Mouse (Mus musculus) lung, embryonic 15.5 days (tissue): Measurements from ENCODE around the gene Gzmk. TPM values are rescaled to one million over a fixed set of nuclear protein-coding genes. Genes with fewer than 3 reads are reported as not detected.

Experiments
- ATAC-seq: fragments of 200-750 bp; cut with Nextera tagmentation; 2 replicates; pipeline ENCODE4 v1.8.0; 2017; ENCODE audit warnings: moderate number of reproducible peaks, borderline replicate concordance; ENCODE audit not compliant: low FRiP score, low TSS enrichment; ENCODE audit errors: extremely low read depth
- H3K27ac ChIP-seq: fragments of 300-500 bp; sonication (generic); 2 replicates; pipeline ENCODE4 v1.5.1; 2015; ENCODE audit warnings: moderate library complexity, mild to moderate bottlenecking, inconsistent platforms
- H3K27me3 ChIP-seq: fragments of 300-500 bp; sonication (generic); 2 replicates; pipeline ENCODE4 v1.6.1; 2015; ENCODE audit warnings: inconsistent platforms
- H3K36me3 ChIP-seq: fragments of 300-500 bp; sonication (generic); 2 replicates; pipeline ENCODE4 v1.6.1; 2015; ENCODE audit warnings: inconsistent platforms
- H3K4me1 ChIP-seq: fragments of 300-500 bp; sonication (generic); 2 replicates; pipeline ENCODE4 v1.6.1; 2015; ENCODE audit warnings: inconsistent platforms
- H3K4me2 ChIP-seq: fragments of 300-500 bp; sonication (generic); 2 replicates; pipeline ENCODE4 v1.6.1; 2015; ENCODE audit warnings: inconsistent platforms, mild to moderate bottlenecking, moderate library complexity
- H3K4me3 ChIP-seq: fragments of 300-500 bp; sonication (generic); 2 replicates; pipeline ENCODE4 v1.5.1; 2015; ENCODE audit warnings: mild to moderate bottlenecking, inconsistent platforms
- H3K9ac ChIP-seq: fragments of 300-500 bp; sonication (generic); 2 replicates; pipeline ENCODE4 v1.6.1; 2015; ENCODE audit warnings: inconsistent platforms
- H3K9me3 ChIP-seq: fragments of 300-500 bp; sonication (generic); 2 replicates; pipeline ENCODE4 v1.6.1; 2016; ENCODE audit warnings: inconsistent platforms
- whole genome bisulfite sequencing: fragments of 180-500 bp; shearing (Covaris S2); methylation state at CpG from one replicate; pipeline ENCODE4 v1.1.7; 2015; 5-methylcytosine and 5-hydroxymethylcytosine counted together
- polyA plus RNA-seq: library from polyadenylated mRNA; unstranded; fragments of >200 nt; fragmentation: Nextera tagmentation; extraction: Ambion mirVana; gene quantifications from 2 replicates; pipeline ENCODE4 v1.2.1, GENCODE M21; 2015

Gene Gzmk
- polyA plus RNA-seq, 1 experiment from 2014 or later: not detected

- Histone ChIP-seq H3K9ac (no peak overlapping the region), H3K27me3 (no peaks in the 10 kb centered on the region), H3K36me3 (no peaks in the 10 kb centered on the region), H3K4me3 (no peak overlapping the region), H3K4me2 (no peak overlapping the region), H3K9me3 (no peaks in the 10 kb centered on the region), H3K27ac (no peak overlapping the region), H3K4me1 (no peaks in the 10 kb centered on the region)
- ATAC-seq: no peak
- 47% methylated on average over 6 of the region's 6 CpGs for WGBS
Observed at GRCm38 (mm10) chr13:113242129-113242528, 16.4 kb upstream of the Gzmk start.

GRCm38 (mm10) chr13:113227666-113228463 lies 2.2 kb upstream of the Gzmk start:
- WGBS: 78% methylated on average over 17 of the region's 17 CpGs
- H3K27ac ChIP-seq: no peak overlapping the region

GRCm38 (mm10) chr13:113227076-113227475 lies 1.4 kb upstream of the Gzmk start:
- Histone ChIP-seq H3K4me3 (no peak overlapping the region), H3K36me3 (no peaks in the 10 kb centered on the region), H3K9ac (no peak overlapping the region), H3K4me1 (peaks cover 25% of the 10 kb centered on the region), H3K4me2 (no peak overlapping the region), H3K27me3 (no peaks in the 10 kb centered on the region), H3K27ac (no peak overlapping the region), H3K9me3 (no peaks in the 10 kb centered on the region)
- ATAC-seq: peak; percentile 73; the same call in 1 of the 2 replicates
- 12% methylated on average over 4 of the region's 4 CpGs for WGBS

More at GRCm38 (mm10) chr13:113227666-113228463, 2.2 kb upstream of the Gzmk start:
- Histone ChIP-seq H3K4me3 (no peak overlapping the region), H3K4me1 (peaks cover 19% of the 10 kb centered on the region), H3K27me3 (no peaks in the 10 kb centered on the region), H3K9ac (no peak overlapping the region), H3K4me2 (no peak overlapping the region), H3K9me3 (no peaks in the 10 kb centered on the region), H3K36me3 (no peaks in the 10 kb centered on the region)
- ATAC-seq: no peak

- Histone ChIP-seq H3K4me2 (peak overlapping the region; percentile 44), H3K9me3 (no peaks in the 10 kb centered on the region), H3K4me1 (peaks cover 25% of the 10 kb centered on the region), H3K36me3 (no peaks in the 10 kb centered on the region), H3K27ac (peak overlapping the region; percentile 61), H3K9ac (no peak overlapping the region), H3K4me3 (0 out of 2 replicates have a peak overlapping the region, but pooled peaks have one; percentile 11), H3K27me3 (no peaks in the 10 kb centered on the region)
- 17% methylated on average over 2 of the region's 2 CpGs for WGBS
- ATAC-seq: peak; percentile 61; the same call in 1 of the 2 replicates
Observed at GRCm38 (mm10) chr13:113224105-113224504, 1.6 kb downstream of the Gzmk start.

- ATAC-seq: no peak
- H3K9ac ChIP-seq: no peak overlapping the region
- peaks cover 18% of the 10 kb centered on the region for H3K4me1 ChIP-seq
- H3K36me3 ChIP-seq: no peaks in the 10 kb centered on the region
- no peaks in the 10 kb centered on the region for H3K9me3 ChIP-seq
- H3K4me3 ChIP-seq: no peak overlapping the region
- 56% methylated on average over 6 of the region's 6 CpGs for WGBS
- H3K27me3 ChIP-seq: no peaks in the 10 kb centered on the region
- no peak overlapping the region for H3K4me2 ChIP-seq
- H3K27ac ChIP-seq: no peak overlapping the region
Observed at GRCm38 (mm10) chr13:113221851-113222250, 3.9 kb downstream of the Gzmk start.

GRCm38 (mm10) chr13:113213865-113214264 lies 11.8 kb downstream of the Gzmk start:
- Histone ChIP-seq H3K27ac (no peak overlapping the region), H3K9me3 (no peaks in the 10 kb centered on the region), H3K4me3 (no peak overlapping the region), H3K4me1 (0 out of 2 replicates have a peak, but pooled peaks cover 10% of the 10 kb centered on the region), H3K9ac (no peak overlapping the region), H3K4me2 (no peak overlapping the region), H3K27me3 (peaks cover 22% of the 10 kb centered on the region), H3K36me3 (no peaks in the 10 kb centered on the region)
- no peak for ATAC-seq
- WGBS: 92% methylated on average over 3 of the region's 3 CpGs

- Histone ChIP-seq H3K4me1 (0 out of 2 replicates have a peak, but pooled peaks cover 10% of the 10 kb centered on the region), H3K4me2 (no peak overlapping the region), H3K36me3 (no peaks in the 10 kb centered on the region), H3K9ac (no peak overlapping the region), H3K27me3 (peaks cover 22% of the 10 kb centered on the region), H3K9me3 (no peaks in the 10 kb centered on the region), H3K4me3 (no peak overlapping the region), H3K27ac (no peak overlapping the region)
- WGBS: 53% methylated on average over 3 of the region's 3 CpGs
- ATAC-seq: no peak
Observed at GRCm38 (mm10) chr13:113212401-113212800, 13.3 kb downstream of the Gzmk start.

- H3K4me2 ChIP-seq: no peak overlapping the region
- no peak overlapping the region for H3K9ac ChIP-seq
- H3K9me3 ChIP-seq: no peaks in the 10 kb centered on the region
- ATAC-seq: no peak
- H3K4me1 ChIP-seq: 0 out of 2 replicates have a peak, but pooled peaks cover 10% of the 10 kb centered on the region
- H3K4me3 ChIP-seq: no peak overlapping the region
- no peak overlapping the region for H3K27ac ChIP-seq
- 59% methylated on average over 15 of the region's 15 CpGs for WGBS
- H3K27me3 ChIP-seq: peaks cover 22% of the 10 kb centered on the region
- no peaks in the 10 kb centered on the region for H3K36me3 ChIP-seq
Observed at GRCm38 (mm10) chr13:113211345-113211744, 14.4 kb downstream of the Gzmk start.

GRCm38 (mm10) chr13:113209624-113210023 lies 16.1 kb downstream of the Gzmk start, which contains the start of gene Esm1:
Gene Esm1 (plus strand): TSS chr13:113209659.
- 23% methylated on average over 15 of the region's 15 CpGs for WGBS
- peak within 1 kb of the TSS; percentile 18 for H3K4me3 ChIP-seq
- H3K4me1 ChIP-seq: 0 out of 2 replicates have a peak, but pooled peaks cover 10% of the 10 kb centered on the region
- peaks cover 22% of the 10 kb centered on the region for H3K27me3 ChIP-seq
- no peak for ATAC-seq
- no peaks in the 10 kb centered on the region for H3K9me3 ChIP-seq
- H3K9ac ChIP-seq: no peak within 1 kb of the TSS
- H3K36me3 ChIP-seq: no peaks in the 10 kb centered on the region
- H3K27ac ChIP-seq: no peak within 1 kb of the TSS
- H3K4me2 ChIP-seq: peak within 1 kb of the TSS; percentile 44

GRCm38 (mm10) chr13:113205346-113205745 lies 20.4 kb downstream of the Gzmk start:
- H3K36me3 ChIP-seq: no peaks in the 10 kb centered on the region
- H3K9ac ChIP-seq: no peak overlapping the region
- no peaks in the 10 kb centered on the region for H3K9me3 ChIP-seq
- WGBS: 69% methylated on average over 5 of the region's 5 CpGs
- peaks cover 11% of the 10 kb centered on the region for H3K27me3 ChIP-seq
- H3K4me1 ChIP-seq: 0 out of 2 replicates have a peak, but pooled peaks cover 10% of the 10 kb centered on the region
- no peak overlapping the region for H3K27ac ChIP-seq
- H3K4me2 ChIP-seq: no peak overlapping the region
- ATAC-seq: no peak
- no peak overlapping the region for H3K4me3 ChIP-seq

GRCm38 (mm10) chr13:113203146-113203545 lies 22.6 kb downstream of the Gzmk start:
- Histone ChIP-seq H3K9me3 (no peaks in the 10 kb centered on the region), H3K9ac (no peak overlapping the region), H3K4me3 (no peak overlapping the region), H3K27me3 (no peaks in the 10 kb centered on the region), H3K4me1 (no peaks in the 10 kb centered on the region), H3K36me3 (no peaks in the 10 kb centered on the region), H3K4me2 (no peak overlapping the region), H3K27ac (no peak overlapping the region)
- ATAC-seq: no peak
- 36% methylated on average over 5 of the region's 5 CpGs for WGBS

- ATAC-seq: no peak
- no peaks in the 10 kb centered on the region for H3K27me3 ChIP-seq
- no peak overlapping the region for H3K9ac ChIP-seq
- H3K9me3 ChIP-seq: no peaks in the 10 kb centered on the region
- H3K27ac ChIP-seq: no peak overlapping the region
- H3K4me1 ChIP-seq: no peaks in the 10 kb centered on the region
- no peak overlapping the region for H3K4me2 ChIP-seq
- WGBS: 54% methylated on average over 4 of the region's 4 CpGs
- no peaks in the 10 kb centered on the region for H3K36me3 ChIP-seq
- no peak overlapping the region for H3K4me3 ChIP-seq
Observed at GRCm38 (mm10) chr13:113202184-113202583, 23.5 kb downstream of the Gzmk start.
